Mouse (Mus musculus) C2C12 (cell line): ENCODE data around the gene Chrna4.

Source experiments
- CEBPB ChIP-seq: IDR thresholded peaks from one replicate; pipeline ENCODE4 v1.6.1; 2011; ENCODE audit warnings: low read depth, mild to moderate bottlenecking, control low read depth, moderate library complexity
- CTCF ChIP-seq: IDR thresholded peaks from one replicate; pipeline ENCODE4 v1.5.1; 2011; ENCODE audit not compliant: control insufficient read depth, insufficient read depth, insufficient read length
- MAX ChIP-seq: IDR thresholded peaks from one replicate; pipeline ENCODE4 v1.6.1; 2011; ENCODE audit warnings: mild to moderate bottlenecking, control low read depth
- MYOG ChIP-seq: IDR thresholded peaks from one replicate; pipeline ENCODE4 v1.6.1; 2011; ENCODE audit not compliant: control insufficient read depth, insufficient read length; ENCODE audit errors: extremely low read depth
- USF1 ChIP-seq: IDR thresholded peaks from one replicate; pipeline ENCODE4 v1.6.1; 2011; ENCODE audit warnings: low read depth, mild to moderate bottlenecking, control low read depth, moderate library complexity

GRCm38 (mm10) chr2:181032407-181032806 is 10.9 kb downstream of the Chrna4 start:
- TF ChIP-seq CTCF, result no peak
- no peak for TF ChIP-seq MAX
- TF ChIP-seq USF1, result no peak
- no peak for TF ChIP-seq CEBPB
- no peak for TF ChIP-seq MYOG
